Mouse (Mus musculus): ENCODE measurements at regions not wholly inside any gene's neighbourhood (a gene's known extent, or its start where the extent isn't known, plus 50 kb on each side); places are given as distances from the start of the nearest gene placed in this dataset.

DNA sequence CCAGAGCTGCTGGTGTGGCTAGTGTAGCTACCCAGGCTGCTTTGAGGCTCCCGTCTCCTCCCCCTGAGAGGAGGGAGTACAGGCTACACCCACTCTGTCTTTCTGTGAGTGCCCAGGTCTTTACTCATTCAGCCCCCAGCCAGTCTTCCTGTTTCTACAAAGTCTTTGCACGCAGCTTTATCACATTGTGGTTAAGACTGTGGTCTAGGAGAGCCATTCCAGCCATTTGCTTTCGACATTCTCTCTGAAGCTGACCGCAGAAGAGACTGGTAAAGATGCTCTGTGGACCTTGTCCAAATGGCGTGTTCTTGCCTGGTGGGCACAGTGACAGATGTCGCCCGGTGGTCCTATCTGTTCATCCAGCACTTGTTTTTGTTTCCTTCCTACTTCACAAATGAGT, 62.0 kb downstream of the Tpra1 start:
- 71% methylated on average over 7 of the region's 7 CpGs for WGBS
- Histone ChIP-seq H3K27me3 (ENCODE audit: control insufficient read depth, insufficient read depth, low read length) (no peaks in the 10 kb centered on the region), H3K4me3 (ENCODE audit: low read depth, low read length) (no peak overlapping the region), H3K9ac (replicated peaks; ENCODE audit: low read depth, low read length) (no peak overlapping the region), H3K36me3 (ENCODE audit: control insufficient read depth, insufficient read depth, low read length) (no peaks in the 10 kb centered on the region), H3K27ac (ENCODE audit: low read depth, low read length) (no peak overlapping the region), H3K4me2 (ENCODE audit: low read depth, low read length) (no peak overlapping the region), H3K9me3 (ENCODE audit: control insufficient read depth, low read length) (no peaks in the 10 kb centered on the region), H3K4me1 (ENCODE audit: control insufficient read depth, insufficient read depth, low read length) (peaks cover 14% of the 10 kb centered on the region)
- no peak for ATAC-seq (ENCODE audit: low read depth)

DNA sequence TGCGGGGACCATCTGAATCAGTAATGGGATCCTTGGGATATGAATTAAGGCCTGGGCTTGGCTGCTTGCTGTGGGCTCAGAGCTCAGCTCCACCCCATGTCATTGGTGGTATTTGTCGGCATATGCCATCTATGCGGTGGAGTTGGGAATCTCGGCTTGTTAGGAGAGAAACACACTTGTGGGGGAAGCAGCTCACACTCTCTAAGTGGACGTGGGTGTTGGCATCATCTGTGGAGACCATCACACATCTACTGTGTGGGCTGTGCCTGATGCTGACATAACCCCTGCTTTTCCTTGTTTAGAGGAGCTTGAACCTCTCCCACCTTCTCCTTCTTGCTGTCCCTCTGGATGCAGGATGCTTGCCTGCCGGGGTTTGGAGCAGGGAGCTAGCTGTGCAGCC, 62.9 kb downstream of the Tpra1 start:
- Histone ChIP-seq H3K9ac (replicated peaks; ENCODE audit: low read depth, low read length) (no peak overlapping the region), H3K4me3 (ENCODE audit: low read depth, low read length) (no peak overlapping the region), H3K36me3 (ENCODE audit: control insufficient read depth, insufficient read depth, low read length) (no peaks in the 10 kb centered on the region), H3K4me1 (ENCODE audit: control insufficient read depth, insufficient read depth, low read length) (peaks cover 10% of the 10 kb centered on the region), H3K27me3 (ENCODE audit: control insufficient read depth, insufficient read depth, low read length) (no peaks in the 10 kb centered on the region), H3K4me2 (ENCODE audit: low read depth, low read length) (no peak overlapping the region), H3K27ac (ENCODE audit: low read depth, low read length) (no peak overlapping the region), H3K9me3 (ENCODE audit: control insufficient read depth, low read length) (no peaks in the 10 kb centered on the region)
- WGBS: 86% methylated on average over 6 of the region's 6 CpGs
- ATAC-seq (ENCODE audit: low read depth): no peak

DNA sequence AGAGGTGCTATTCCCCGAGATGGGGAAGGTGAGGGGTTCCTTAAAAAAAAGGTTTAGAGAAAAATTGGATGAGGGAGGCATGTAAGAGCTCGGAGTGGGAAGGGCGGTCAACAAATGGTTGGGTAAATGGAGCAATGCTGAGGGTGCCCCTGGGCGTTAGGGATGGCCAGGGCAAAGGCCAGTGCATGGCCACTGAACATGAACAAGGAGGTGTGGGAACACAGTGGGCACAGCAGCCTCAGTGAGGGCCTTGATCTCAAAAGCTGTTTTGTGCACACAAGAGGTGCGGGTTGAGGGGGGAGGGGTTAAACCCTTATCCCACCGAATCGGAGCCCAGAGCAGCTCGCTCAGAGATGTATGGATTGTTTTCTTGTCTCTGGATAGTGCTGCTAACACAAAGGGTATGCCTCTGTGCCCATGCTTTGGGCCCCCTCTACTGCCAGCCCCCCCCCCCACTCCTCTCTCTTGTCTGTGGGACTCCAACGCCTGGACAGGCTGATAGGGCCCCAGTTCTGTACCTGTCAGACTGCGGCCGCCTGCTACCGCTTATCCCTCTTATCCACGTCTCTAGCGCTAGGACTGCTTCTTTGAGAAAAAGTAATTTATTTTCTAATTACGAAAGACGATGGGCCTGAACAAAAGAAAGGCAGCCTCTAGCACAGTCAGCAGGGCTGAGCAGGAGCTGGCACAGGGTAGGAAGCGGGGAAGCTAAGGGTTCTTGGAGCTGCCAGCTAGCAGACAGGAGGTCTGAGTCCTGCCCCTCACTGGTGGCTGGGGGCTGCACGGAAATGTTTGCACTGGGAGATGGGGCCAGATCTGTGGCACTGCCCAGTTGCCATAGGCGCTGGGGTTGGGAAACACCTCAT, 63.5 kb downstream of the Tpra1 start:
- WGBS: 29% methylated on average over 19 of the region's 19 CpGs
- Histone ChIP-seq H3K9ac (replicated peaks; ENCODE audit: low read depth, low read length) (no peak overlapping the region; the same call in 1 of the 2 replicates), H3K27ac (ENCODE audit: low read depth, low read length) (0 out of 2 replicates have a peak overlapping the region, but pooled peaks have one; percentile 8)

DNA sequence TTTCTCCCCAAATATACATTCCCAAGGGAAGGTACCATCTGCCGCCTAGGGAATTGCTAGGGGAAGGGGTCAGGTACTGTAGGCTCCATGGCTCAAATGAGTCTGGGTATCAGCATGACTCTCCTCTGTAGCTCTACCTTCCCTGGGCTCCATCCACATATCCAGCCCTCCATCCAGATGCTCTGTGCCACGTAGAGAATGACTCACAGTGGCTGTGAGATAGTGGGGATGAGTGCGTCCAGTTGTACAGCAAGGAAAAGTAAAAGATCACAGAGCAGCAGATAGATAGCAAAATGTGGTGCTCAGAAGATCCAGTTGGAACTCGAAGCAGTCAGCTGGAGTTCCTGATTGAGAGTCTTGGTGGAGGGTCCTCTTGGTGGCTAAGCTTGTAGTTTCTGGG, 64.5 kb downstream of the Tpra1 start:
- 86% methylated on average over 4 of the region's 4 CpGs for WGBS
- Histone ChIP-seq H3K27me3 (ENCODE audit: control insufficient read depth, insufficient read depth, low read length) (no peaks in the 10 kb centered on the region), H3K36me3 (ENCODE audit: control insufficient read depth, insufficient read depth, low read length) (no peaks in the 10 kb centered on the region), H3K4me1 (ENCODE audit: control insufficient read depth, insufficient read depth, low read length) (peaks cover 6% of the 10 kb centered on the region; the same call in 1 of the 2 replicates), H3K9ac (replicated peaks; ENCODE audit: low read depth, low read length) (no peak overlapping the region), H3K4me2 (ENCODE audit: low read depth, low read length) (no peak overlapping the region), H3K27ac (ENCODE audit: low read depth, low read length) (no peak overlapping the region), H3K9me3 (ENCODE audit: control insufficient read depth, low read length) (no peaks in the 10 kb centered on the region), H3K4me3 (ENCODE audit: low read depth, low read length) (no peak overlapping the region)
- no peak for ATAC-seq (ENCODE audit: low read depth)

More for the DNA sequence above, 63.5 kb downstream of the Tpra1 start:
- Histone ChIP-seq H3K4me2 (ENCODE audit: low read depth, low read length) (no peak overlapping the region), H3K27me3 (ENCODE audit: control insufficient read depth, insufficient read depth, low read length) (no peaks in the 10 kb centered on the region), H3K9me3 (ENCODE audit: control insufficient read depth, low read length) (no peaks in the 10 kb centered on the region), H3K4me1 (ENCODE audit: control insufficient read depth, insufficient read depth, low read length) (peaks cover 6% of the 10 kb centered on the region; the same call in 1 of the 2 replicates), H3K36me3 (ENCODE audit: control insufficient read depth, insufficient read depth, low read length) (no peaks in the 10 kb centered on the region), H3K4me3 (ENCODE audit: low read depth, low read length) (no peak overlapping the region)
- peak; percentile 47 for ATAC-seq (ENCODE audit: low read depth)

DNA sequence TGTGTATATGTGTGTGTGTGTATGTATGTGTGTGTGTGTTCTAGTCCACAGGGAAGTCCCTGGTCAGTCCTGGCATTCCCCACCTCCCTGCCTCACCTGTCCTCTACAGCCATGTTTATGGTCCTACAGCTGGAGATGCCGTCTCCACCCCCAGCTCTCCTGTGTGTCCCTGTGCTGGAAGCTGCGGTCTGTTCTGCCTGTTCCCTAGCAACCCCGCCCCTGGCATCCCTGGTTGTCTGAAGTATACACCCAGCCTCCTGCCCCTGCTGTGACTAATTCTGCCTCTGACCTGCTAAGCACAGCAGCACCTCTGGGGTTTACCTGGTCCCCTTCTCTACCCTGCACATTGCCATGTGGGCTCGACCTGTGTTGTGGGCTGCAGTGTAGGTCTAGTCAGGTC, 66.8 kb downstream of the Tpra1 start:
- Histone ChIP-seq H3K9me3 (ENCODE audit: control insufficient read depth, low read length) (no peaks in the 10 kb centered on the region), H3K36me3 (ENCODE audit: control insufficient read depth, insufficient read depth, low read length) (no peaks in the 10 kb centered on the region), H3K4me2 (ENCODE audit: low read depth, low read length) (no peak overlapping the region), H3K27ac (ENCODE audit: low read depth, low read length) (no peak overlapping the region), H3K4me3 (ENCODE audit: low read depth, low read length) (no peak overlapping the region), H3K4me1 (ENCODE audit: control insufficient read depth, insufficient read depth, low read length) (peaks cover 14% of the 10 kb centered on the region; the same call in 1 of the 2 replicates), H3K27me3 (ENCODE audit: control insufficient read depth, insufficient read depth, low read length) (no peaks in the 10 kb centered on the region), H3K9ac (replicated peaks; ENCODE audit: low read depth, low read length) (no peak overlapping the region)
- 23% methylated on average over 4 of the region's 4 CpGs for WGBS
- ATAC-seq (ENCODE audit: low read depth): no peak

DNA sequence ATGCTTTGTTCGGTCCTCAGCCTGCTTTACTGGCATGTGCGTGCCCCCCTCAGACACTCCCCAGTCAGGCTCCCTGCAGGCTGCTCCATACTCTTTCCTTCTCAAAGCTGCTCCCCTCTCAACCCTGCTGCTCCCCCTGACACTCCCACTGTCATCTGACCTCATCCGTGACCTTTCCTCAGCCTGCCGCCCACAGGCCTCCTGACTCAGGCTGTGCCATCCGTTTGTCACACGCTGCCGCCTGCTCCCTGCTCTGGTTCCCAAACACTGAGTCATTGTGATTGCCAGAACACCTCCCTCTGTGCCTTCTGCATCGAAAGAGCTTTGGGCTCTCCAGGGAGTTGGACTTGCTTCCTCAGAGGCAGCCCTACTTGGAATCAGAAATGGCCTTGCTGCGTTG, 69.7 kb downstream of the Tpra1 start:
- Histone ChIP-seq H3K36me3 (ENCODE audit: control insufficient read depth, insufficient read depth, low read length) (no peaks in the 10 kb centered on the region), H3K27me3 (ENCODE audit: control insufficient read depth, insufficient read depth, low read length) (no peaks in the 10 kb centered on the region), H3K9me3 (ENCODE audit: control insufficient read depth, low read length) (no peaks in the 10 kb centered on the region), H3K27ac (ENCODE audit: low read depth, low read length) (no peak overlapping the region), H3K9ac (replicated peaks; ENCODE audit: low read depth, low read length) (no peak overlapping the region), H3K4me3 (ENCODE audit: low read depth, low read length) (no peak overlapping the region), H3K4me1 (ENCODE audit: control insufficient read depth, insufficient read depth, low read length) (peaks cover 22% of the 10 kb centered on the region), H3K4me2 (ENCODE audit: low read depth, low read length) (no peak overlapping the region)
- ATAC-seq (ENCODE audit: low read depth): no peak
- WGBS: 9% methylated on average over 9 of the region's 9 CpGs

DNA sequence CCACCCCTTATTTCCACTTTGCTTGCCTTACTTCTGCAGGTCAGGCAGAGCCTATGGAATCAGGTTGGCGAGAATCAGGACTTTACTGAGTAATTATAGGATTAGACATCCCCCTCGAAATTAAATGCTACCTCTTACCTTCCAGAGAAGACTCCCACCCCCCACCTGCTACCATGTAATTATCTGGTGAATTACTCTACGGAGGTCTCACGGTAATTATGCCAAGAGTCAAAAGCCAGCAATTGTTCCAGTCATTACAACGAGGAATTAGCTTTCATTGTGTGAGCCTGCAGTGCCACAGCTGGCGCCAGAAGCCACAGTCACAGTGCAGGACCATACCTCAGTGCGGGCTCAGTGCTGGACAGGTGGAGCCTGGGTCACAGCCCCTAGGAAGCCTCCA, 72.4 kb downstream of the Tpra1 start:
- H3K4me2 ChIP-seq (ENCODE audit: low read depth, low read length): no peak overlapping the region
- peaks cover 26% of the 10 kb centered on the region for H3K4me1 ChIP-seq (ENCODE audit: control insufficient read depth, insufficient read depth, low read length)
- WGBS: 11% methylated on average over 7 of the region's 7 CpGs

DNA sequence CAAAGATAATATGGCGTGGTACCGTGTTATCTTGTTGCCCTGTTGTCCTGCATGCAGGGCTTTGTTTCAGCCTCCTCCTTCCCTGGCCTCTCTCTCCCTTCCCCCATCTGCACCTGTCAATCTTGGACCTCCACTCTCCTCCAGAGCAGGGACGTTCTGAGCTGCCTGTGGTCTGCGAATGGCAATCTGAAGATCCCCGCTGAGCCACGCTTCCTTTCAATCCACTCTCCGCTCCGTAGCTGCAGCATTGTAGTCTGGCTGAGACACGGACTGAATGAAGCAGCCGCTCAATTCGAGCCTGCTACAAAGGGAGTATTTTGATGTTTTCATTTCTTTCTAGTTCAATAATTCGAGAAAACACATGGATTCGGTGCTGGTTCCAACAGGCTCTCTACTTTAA, 74.5 kb downstream of the Tpra1 start:
- H3K4me1 ChIP-seq (ENCODE audit: control insufficient read depth, insufficient read depth, low read length): peaks cover 28% of the 10 kb centered on the region
- no peaks in the 10 kb centered on the region for H3K36me3 ChIP-seq (ENCODE audit: control insufficient read depth, insufficient read depth, low read length)
- no peak overlapping the region for H3K9ac ChIP-seq (replicated peaks; ENCODE audit: low read depth, low read length)
- no peaks in the 10 kb centered on the region for H3K9me3 ChIP-seq (ENCODE audit: control insufficient read depth, low read length)
- no peaks in the 10 kb centered on the region for H3K27me3 ChIP-seq (ENCODE audit: control insufficient read depth, insufficient read depth, low read length)
- H3K27ac ChIP-seq (ENCODE audit: low read depth, low read length): no peak overlapping the region
- no peak overlapping the region for H3K4me3 ChIP-seq (ENCODE audit: low read depth, low read length)
- ATAC-seq (ENCODE audit: low read depth): no peak
- no peak overlapping the region for H3K4me2 ChIP-seq (ENCODE audit: low read depth, low read length)
- WGBS: 7% methylated on average over 13 of the region's 13 CpGs

More for the DNA sequence above, 72.4 kb downstream of the Tpra1 start:
- Histone ChIP-seq H3K27ac (ENCODE audit: low read depth, low read length) (peak overlapping the region; percentile 44; the same call in 1 of the 2 replicates), H3K9ac (replicated peaks; ENCODE audit: low read depth, low read length) (no peak overlapping the region), H3K27me3 (ENCODE audit: control insufficient read depth, insufficient read depth, low read length) (no peaks in the 10 kb centered on the region), H3K36me3 (ENCODE audit: control insufficient read depth, insufficient read depth, low read length) (no peaks in the 10 kb centered on the region), H3K4me3 (ENCODE audit: low read depth, low read length) (no peak overlapping the region), H3K9me3 (ENCODE audit: control insufficient read depth, low read length) (no peaks in the 10 kb centered on the region)
- no peak for ATAC-seq (ENCODE audit: low read depth)

DNA sequence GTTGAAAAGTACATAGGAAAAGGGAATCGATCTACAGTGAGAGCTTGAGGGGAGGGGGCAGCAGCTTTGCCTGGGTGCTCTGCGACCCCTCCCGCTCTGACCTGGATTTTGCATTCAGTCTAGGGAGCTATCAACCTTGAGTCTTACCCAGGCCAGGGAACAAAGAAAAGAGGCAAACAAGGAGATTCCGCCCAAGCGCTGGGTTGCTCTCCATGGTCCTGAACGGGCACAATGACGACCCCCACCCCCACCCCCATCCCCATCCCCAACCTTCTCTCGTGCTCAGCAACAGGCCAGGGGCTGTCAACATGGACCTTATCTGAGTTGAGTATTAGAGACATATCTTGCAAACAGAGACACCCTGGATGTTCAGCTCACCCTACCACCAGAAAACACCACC, 74.9 kb downstream of the Tpra1 start:
- Histone ChIP-seq H3K4me3 (ENCODE audit: low read depth, low read length) (no peak overlapping the region), H3K4me2 (ENCODE audit: low read depth, low read length) (no peak overlapping the region), H3K9ac (replicated peaks; ENCODE audit: low read depth, low read length) (no peak overlapping the region), H3K27ac (ENCODE audit: low read depth, low read length) (no peak overlapping the region), H3K9me3 (ENCODE audit: control insufficient read depth, low read length) (no peaks in the 10 kb centered on the region), H3K27me3 (ENCODE audit: control insufficient read depth, insufficient read depth, low read length) (no peaks in the 10 kb centered on the region), H3K36me3 (ENCODE audit: control insufficient read depth, insufficient read depth, low read length) (no peaks in the 10 kb centered on the region), H3K4me1 (ENCODE audit: control insufficient read depth, insufficient read depth, low read length) (peaks cover 25% of the 10 kb centered on the region)
- WGBS: 3% methylated on average over 8 of the region's 8 CpGs
- no peak for ATAC-seq (ENCODE audit: low read depth)
